Mouse (Mus musculus): Measurements from ENCODE around the gene Dazl.

Gene Dazl

GRCm38 (mm10) chr17:50293241-50293731 is at the start of gene Dazl:
Dazl (minus strand) TSS chr17:50293636.
- DNase-seq = no peak

GRCm38 (mm10) chr17:50341850-50342544 is 48.6 kb upstream of the Dazl start:
- DNase-seq = no peak

GRCm38 (mm10) chr17:50338901-50339300 is 45.5 kb upstream of the Dazl start:
- no peak for DNase-seq

- DNase-seq = no peak
Observed at GRCm38 (mm10) chr17:50335776-50336175, 42.3 kb upstream of the Dazl start.

- DNase-seq = no peak
Observed at GRCm38 (mm10) chr17:50334694-50335093, 41.3 kb upstream of the Dazl start.

- DNase-seq = no peak
Observed at GRCm38 (mm10) chr17:50332012-50332300, 38.5 kb upstream of the Dazl start.

- DNase-seq = peak; percentile 7 to 27
Observed at GRCm38 (mm10) chr17:50331171-50332011, 38.0 kb upstream of the Dazl start.

GRCm38 (mm10) chr17:50330245-50330644 is 36.8 kb upstream of the Dazl start:
- DNase-seq = no peak

GRCm38 (mm10) chr17:50324658-50325057 is 31.2 kb upstream of the Dazl start:
- DNase-seq = no peak

GRCm38 (mm10) chr17:50318810-50319209 is 25.4 kb upstream of the Dazl start:
- no peak for DNase-seq

GRCm38 (mm10) chr17:50316216-50317150 is 23.0 kb upstream of the Dazl start:
- no peak for DNase-seq

GRCm38 (mm10) chr17:50310148-50310802 is 16.8 kb upstream of the Dazl start:
- DNase-seq = no peak

- no peak for DNase-seq
Observed at GRCm38 (mm10) chr17:50309512-50310072, 16.2 kb upstream of the Dazl start.

GRCm38 (mm10) chr17:50308880-50309279 is 15.4 kb upstream of the Dazl start:
- DNase-seq = no peak

GRCm38 (mm10) chr17:50308059-50308647 is 14.7 kb upstream of the Dazl start:
- DNase-seq = no peak

- peak; percentile 11 to 17 for DNase-seq
Observed at GRCm38 (mm10) chr17:50302867-50303266, 9.4 kb upstream of the Dazl start.

- DNase-seq = no peak
Observed at GRCm38 (mm10) chr17:50300171-50300841, 6.9 kb upstream of the Dazl start.

GRCm38 (mm10) chr17:50298821-50299220 is 5.4 kb upstream of the Dazl start:
- DNase-seq = peak; percentile 42 to 66

GRCm38 (mm10) chr17:50294726-50295125 is 1.3 kb upstream of the Dazl start:
- no peak for DNase-seq

- peak; percentile 89 to 94 for DNase-seq
Observed at GRCm38 (mm10) chr17:50292661-50293171, 720 bp downstream of the Dazl start.
